ENCODE assay signal across 12 mouse cellular contexts in the genomic region with DNA sequence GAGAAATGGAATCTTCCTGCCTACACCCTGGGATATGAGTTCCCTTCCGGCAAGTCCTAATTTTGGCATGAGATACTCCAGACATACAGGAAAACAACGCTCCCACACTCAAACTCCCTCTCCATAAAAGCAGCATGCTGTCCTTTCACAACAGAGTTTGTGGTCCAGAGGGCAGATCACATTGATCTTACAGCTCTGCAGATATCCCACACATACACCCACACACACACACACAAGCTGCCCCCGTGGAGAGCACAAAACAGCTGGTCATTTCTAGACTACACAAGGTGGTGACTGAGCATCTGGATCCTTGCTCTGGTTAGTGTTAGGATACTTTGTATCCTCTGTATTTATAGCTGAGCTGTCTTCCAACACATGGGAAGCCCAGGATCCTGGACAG. TPM values are rescaled to one million over a fixed set of nuclear protein-coding genes. Genes with fewer than 3 reads are reported as not detected.
A peak's percentile ranks its signal among the peaks of the same experiment; 100 is the strongest.
DNase-seq lines count a peak whose midpoint lies in the region; ATAC-seq and TF ChIP-seq lines count a peak whose summit lies in the region.
"Had no signal": no experiment of that assay in that cellular context is flagged by ENCODE, and none has a peak within 500 bp of the region (broad histone marks: within the 10 kb centered on the region; RNA-seq: fewer than 3 reads in every experiment).

No protein-coding gene starts in this region.

- DNase-seq in heart, postnatal 14 days, result no peak
- DNase-seq in kidney, postnatal 4 days, result peak; percentile 49 to 58
- DNase-seq in kidney, postnatal 10 days, result no peak
- DNase-seq in cerebellum, adult 2 months, result no peak
- DNase-seq: cerebellum, postnatal 14 days; layer of hippocampus, postnatal 36 days; thymus, postnatal 25 days had no signal

- intact Hi-C loops in heart, postnatal 14 days (cut with DNase I), result no loop called here

- peak overlapping the region; percentile 52 to 57 for H3K27ac ChIP-seq in heart, embryonic 14.5 days (replicated peaks in 1 of 2; ENCODE audit: control insufficient read depth in 1 of 2, insufficient read depth in 1 of 2, low read depth in 2 of 2, low read length in 2 of 2)
- no peak overlapping the region for H3K27ac ChIP-seq in ES-Bruce4 (ENCODE audit: insufficient read depth, low read length)
- H3K27ac ChIP-seq in limb, embryonic 12.5 days, result peak overlapping the region; percentile 46; the same call in 1 of the 2 replicates
- no peak overlapping the region for H3K27ac ChIP-seq in cerebellum, adult 2 months (ENCODE audit: insufficient read depth, low read length)
- H3K27ac ChIP-seq: liver, embryonic 15.5 days had no signal

- no peak for TF ChIP-seq POLR2A in ES-Bruce4 (IDR thresholded peaks at IDR 0.05; ENCODE audit: insufficient read depth, low read length)
- TF ChIP-seq POLR2A in cerebellum, adult 2 months (IDR thresholded peaks at IDR 0.05; ENCODE audit: borderline replicate concordance, insufficient read depth, low read length), result no peak

- no peak overlapping the region for H3K4me3 ChIP-seq in heart, embryonic 14.5 days (ENCODE audit: control insufficient read depth in 1 of 2, insufficient read depth in 1 of 2, low read depth in 1 of 2, low read length in 2 of 2)
- no peak overlapping the region for H3K4me3 ChIP-seq in ES-Bruce4 (ENCODE audit: low read depth, low read length)
- no peak overlapping the region for H3K4me3 ChIP-seq in limb, embryonic 12.5 days (replicated peaks)
- no peak overlapping the region for H3K4me3 ChIP-seq in cerebellum, adult 2 months (replicated peaks; ENCODE audit: insufficient read depth, low read depth, low read length)
- H3K4me3 ChIP-seq: liver, embryonic 15.5 days had no signal

- ATAC-seq in heart, embryonic 14.5 days (ENCODE audit: insufficient number of reproducible peaks, insufficient read depth, low FRiP score, low read depth), result no peak
- ATAC-seq in limb, embryonic 12.5 days (ENCODE audit: insufficient number of reproducible peaks, insufficient read depth, low FRiP score, low TSS enrichment, low read depth), result no peak
- ATAC-seq: inflammation-experienced regulatory T-cells, adult 6 months had no signal

- H3K4me1 ChIP-seq in heart, embryonic 14.5 days (ENCODE audit: control insufficient read depth in 2 of 2, insufficient read depth in 2 of 2, low read length in 2 of 2), result peaks cover 26 to 27% of the 10 kb centered on the region in 2 experiments
- H3K4me1 ChIP-seq in ES-Bruce4 (ENCODE audit: control insufficient read depth, insufficient read depth, low read length), result no peaks in the 10 kb centered on the region
- H3K4me1 ChIP-seq in limb, embryonic 12.5 days (replicated peaks), result peaks cover 31% of the 10 kb centered on the region
- H3K4me1 ChIP-seq in cerebellum, adult 2 months (ENCODE audit: control insufficient read depth, insufficient read depth, low read length), result no peaks in the 10 kb centered on the region

- no peaks in the 10 kb centered on the region for H3K36me3 ChIP-seq in heart, embryonic 14.5 days (ENCODE audit: control insufficient read depth, insufficient read depth, low read length)
- no peaks in the 10 kb centered on the region for H3K36me3 ChIP-seq in ES-Bruce4 (ENCODE audit: control insufficient read depth, insufficient read depth, low read length, poor library complexity, severe bottlenecking)
- H3K36me3 ChIP-seq in limb, embryonic 12.5 days, result no peaks in the 10 kb centered on the region

- H3K27me3 ChIP-seq in heart, embryonic 14.5 days (ENCODE audit: control insufficient read depth, insufficient read depth, low read length), result no peaks in the 10 kb centered on the region
- no peaks in the 10 kb centered on the region for H3K27me3 ChIP-seq in ES-Bruce4 (ENCODE audit: control insufficient read depth, insufficient read depth, low read length, poor library complexity, severe bottlenecking)
- H3K27me3 ChIP-seq in limb, embryonic 12.5 days, result peaks cover 3% of the 10 kb centered on the region; the same call in 1 of the 2 replicates
- no peaks in the 10 kb centered on the region for H3K27me3 ChIP-seq in cerebellum, adult 2 months (ENCODE audit: control insufficient read depth, insufficient read depth, low read length)

- 34% methylated on average over 3 of the region's 3 CpGs for WGBS in heart, embryonic 14.5 days
- 31% methylated on average over 3 of the region's 3 CpGs for WGBS in limb, embryonic 12.5 days
- WGBS in cerebellum, adult 2 months, result 72% methylated on average over 3 of the region's 3 CpGs

- TF ChIP-seq CTCF in ES-Bruce4 (IDR thresholded peaks at IDR 0.05; ENCODE audit: low read depth, low read length), result no peak
- TF ChIP-seq CTCF in cerebellum, adult 2 months (IDR thresholded peaks at IDR 0.05; ENCODE audit: borderline replicate concordance, insufficient read depth, low read depth, low read length), result no peak

- no peaks in the 10 kb centered on the region for H3K9me3 ChIP-seq in heart, embryonic 14.5 days (ENCODE audit: control insufficient read depth, low read length)
- no peaks in the 10 kb centered on the region for H3K9me3 ChIP-seq in ES-Bruce4 (replicated peaks; ENCODE audit: control insufficient read depth, insufficient read depth, low read length, poor library complexity, severe bottlenecking)
- no peaks in the 10 kb centered on the region for H3K9me3 ChIP-seq in limb, embryonic 12.5 days
- H3K9me3 ChIP-seq: liver, embryonic 15.5 days had no signal

- peak overlapping the region; percentile 31; the same call in 1 of the 2 replicates for H3K9ac ChIP-seq in heart, embryonic 14.5 days (ENCODE audit: low read length)
- H3K9ac ChIP-seq in ES-Bruce4 (ENCODE audit: low read depth, poor library complexity, severe bottlenecking), result peak overlapping the region; percentile 24; the same call in 1 of the 2 replicates
- H3K9ac ChIP-seq in limb, embryonic 12.5 days (replicated peaks), result no peak overlapping the region
- H3K9ac ChIP-seq: liver, embryonic 15.5 days had no signal

- no peak for TF ChIP-seq EP300 in ES-Bruce4 (IDR thresholded peaks at IDR 0.05; ENCODE audit: insufficient read depth, low read depth, low read length)

- H3K4me2 ChIP-seq in heart, embryonic 14.5 days (ENCODE audit: low read length), result 0 out of 2 replicates have a peak overlapping the region, but pooled peaks have one; percentile 0
- H3K4me2 ChIP-seq in limb, embryonic 12.5 days, result no peak overlapping the region
- H3K4me2 ChIP-seq: liver, embryonic 15.5 days had no signal

RNA-seq across cellular contexts. Expression of gene Slc7a5, which starts 32.4 kb away (rescaled TPM):
- 18.7 and 18.8 TPM in 2 replicates for polyA plus RNA-seq in heart, embryonic 14.5 days (2014; fragmentation: Nextera tagmentation; extraction: Ambion mirVana)
- total RNA-seq in heart, postnatal 14 days (2021), result 1 to 10 TPM; 6.7 to 7.0 TPM
- polyA plus RNA-seq in ES-Bruce4 (2011; ENCODE audit: insufficient read depth, insufficient read length, low read depth, missing spikeins), result 80.8 and 85.4 TPM in 2 replicates
- polyA plus RNA-seq in limb, embryonic 12.5 days (2016; fragmentation: Nextera tagmentation; extraction: Ambion mirVana), result 13.4 and 18.2 TPM in 2 replicates
- 70.7 and 78.0 TPM in 2 replicates for polyA plus RNA-seq in cerebellum, adult 2 months (2012; rRNA removed)

RNA-seq across cellular contexts. Expression of gene Klhdc4, which starts 45.7 kb away (rescaled TPM):
- 20.8 and 20.9 TPM in 2 replicates for polyA plus RNA-seq in heart, embryonic 14.5 days (2014; fragmentation: Nextera tagmentation; extraction: Ambion mirVana)
- 10 to 100 TPM; 13.2 to 13.8 TPM for total RNA-seq in heart, postnatal 14 days (2021)
- polyA plus RNA-seq in ES-Bruce4 (2011; ENCODE audit: insufficient read depth, insufficient read length, low read depth, missing spikeins), result 34.6 and 42.1 TPM in 2 replicates
- 49.5 and 49.9 TPM in 2 replicates for polyA plus RNA-seq in limb, embryonic 12.5 days (2016; fragmentation: Nextera tagmentation; extraction: Ambion mirVana)
- polyA plus RNA-seq in cerebellum, adult 2 months (2012; rRNA removed), result 43.6 and 47.1 TPM in 2 replicates

Comparison
In these comparisons a context has a peak if more than half of its experiments do, and no peak if none do; other contexts are left out.
1. DNase-seq: peak in kidney, postnatal 4 days (2 of 2); none in heart, postnatal 14 days (0 of 2), kidney, postnatal 10 days (single experiment) and cerebellum, adult 2 months (0 of 2).
2. H3K27ac ChIP-seq: peak in heart, embryonic 14.5 days (2 of 2) and limb, embryonic 12.5 days (single experiment); none in ES-Bruce4 (single experiment) and cerebellum, adult 2 months (single experiment).